In the genomic region with DNA sequence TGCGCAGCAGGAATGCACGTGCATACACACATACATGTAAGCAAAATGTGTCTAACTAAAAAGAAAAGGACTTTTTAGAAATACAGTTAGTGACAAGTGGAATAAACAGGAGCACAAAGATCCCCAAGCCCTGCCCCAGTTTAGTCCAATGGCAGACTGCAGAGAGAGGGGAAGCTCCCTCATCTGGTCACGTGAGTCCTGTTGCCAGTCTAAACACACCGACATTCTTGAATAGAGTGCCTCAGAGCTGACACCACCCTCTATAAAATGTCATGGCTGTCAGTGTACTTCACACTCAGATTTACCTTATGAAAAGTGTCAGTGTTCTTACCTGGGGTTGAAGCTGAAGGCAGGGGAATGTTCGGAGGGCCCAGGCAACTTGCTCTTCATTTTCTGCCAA, we compare ENCODE assay signal across 25 mouse cellular contexts. TPM values are rescaled to one million over a fixed set of nuclear protein-coding genes. Genes with fewer than 3 reads are reported as not detected.
DNase-seq lines count a peak whose midpoint lies in the region; ATAC-seq and TF ChIP-seq lines count a peak whose summit lies in the region.
"Had no signal": no experiment of that assay in that cellular context is flagged by ENCODE, and none has a peak within 500 bp of the region (broad histone marks: within the 10 kb centered on the region; RNA-seq: fewer than 3 reads in every experiment).

No protein-coding gene starts in this region.

- no peak for TF ChIP-seq CTCF in lung, postnatal 0 days (IDR thresholded peaks at IDR 0.05)
- no peak for TF ChIP-seq CTCF in lung, adult 2 months (IDR thresholded peaks at IDR 0.05; ENCODE audit: insufficient read depth, low read length)
- no peak for TF ChIP-seq CTCF in thymus, adult 2 months (IDR thresholded peaks at IDR 0.05; ENCODE audit: borderline replicate concordance, control insufficient read depth, extremely low read depth, insufficient read depth, low read length, poor library complexity)

- no peak overlapping the region for H3K27ac ChIP-seq in lung, postnatal 0 days (ENCODE audit: low read length)
- H3K27ac ChIP-seq in thymus, adult 2 months (ENCODE audit: control insufficient read depth, insufficient read depth, low read length), result peak overlapping the region; percentile 38; the same call in 1 of the 2 replicates
- H3K27ac ChIP-seq: embryonic facial prominence, embryonic 10.5 days; embryonic facial prominence, embryonic 12.5 days; forebrain, embryonic 13.5 days; forebrain, embryonic 15.5 days had no signal

- no peak for TF ChIP-seq EP300 in lung, postnatal 0 days (IDR thresholded peaks at IDR 0.05)

- DNase-seq in CD4-positive, CD25-positive, alpha-beta regulatory T cell, adult 2 months (ENCODE audit: low read depth, low spot score), result peak; percentile 10
- peak; percentile 11 for DNase-seq in lung, postnatal 0 days (ENCODE audit: low spot score)
- no peak for DNase-seq in lung, postnatal 14 days
- DNase-seq in lung, postnatal 36 days, result peak; percentile 18
- DNase-seq in lung, adult 2 months, result no peak
- DNase-seq in thymus, adult 2 months, result no peak
- DNase-seq in thymus, postnatal 14 days, result no peak
- DNase-seq: adrenal gland, adult 8-10 months; adrenal gland, postnatal 14 days; adrenal gland, postnatal 36 days; B cell, adult 2 months; cerebellum, adult 11-12 months; cerebellum, adult 2 months; cerebellum, adult 9-10 months; cerebellum, postnatal 10 days; cerebellum, postnatal 25 days had no signal

- H3K9me3 ChIP-seq in lung, postnatal 0 days (ENCODE audit: low read length), result no peaks in the 10 kb centered on the region
- H3K9me3 ChIP-seq: embryonic facial prominence, embryonic 10.5 days; embryonic facial prominence, embryonic 12.5 days; forebrain, embryonic 13.5 days; forebrain, embryonic 15.5 days; G1E had no signal

- H3K36me3 ChIP-seq in lung, postnatal 0 days (ENCODE audit: insufficient read depth, low read length), result 0 out of 2 replicates have a peak, but pooled peaks cover 6% of the 10 kb centered on the region
- H3K36me3 ChIP-seq in thymus, adult 2 months (ENCODE audit: control insufficient read depth, insufficient read depth, low read length), result 0 out of 2 replicates have a peak, but pooled peaks cover 4% of the 10 kb centered on the region

- H3K27me3 ChIP-seq in lung, postnatal 0 days (replicated peaks; ENCODE audit: insufficient read depth, low read length), result no peaks in the 10 kb centered on the region
- no peaks in the 10 kb centered on the region for H3K27me3 ChIP-seq in thymus, adult 2 months (ENCODE audit: control insufficient read depth, insufficient read depth, low read length)
- H3K27me3 ChIP-seq: CH12.LX; embryonic facial prominence, embryonic 12.5 days; forebrain, embryonic 13.5 days; forebrain, embryonic 15.5 days; Patski had no signal

- WGBS in lung, postnatal 0 days, result 62% methylated on average over 5 of the region's 5 CpGs
- WGBS in lung, adult 2 months, result 56% methylated on average over 5 of the region's 5 CpGs
- 90% methylated on average over 5 of the region's 5 CpGs for WGBS in thymus, adult 2 months

- ATAC-seq in CD4-positive, CD25-positive, alpha-beta regulatory T cell, adult 4 months, result no peak
- ATAC-seq in lung, postnatal 0 days, result peak; percentile 62
- ATAC-seq: activated CD4-positive, CD25-positive, alpha-beta regulatory T cell, adult 4 months; forebrain, embryonic 13.5 days; forebrain, embryonic 15.5 days; Patski had no signal

- TF ChIP-seq POLR2A in lung, adult 2 months (IDR thresholded peaks at IDR 0.05; ENCODE audit: borderline replicate concordance, extremely low read depth, low read depth, low read length), result no peak
- TF ChIP-seq POLR2A in thymus, adult 2 months (IDR thresholded peaks at IDR 0.05; ENCODE audit: control insufficient read depth, extremely low read depth, insufficient read depth, low read length, poor library complexity), result no peak

- no peaks in the 10 kb centered on the region for H3K4me1 ChIP-seq in lung, postnatal 0 days (ENCODE audit: insufficient read depth, low read depth, low read length)
- H3K4me1 ChIP-seq in lung, adult 2 months (ENCODE audit: control insufficient read depth, insufficient read depth, low read length), result no peaks in the 10 kb centered on the region
- H3K4me1 ChIP-seq in thymus, adult 2 months (replicated peaks; ENCODE audit: control insufficient read depth, insufficient read depth, low read length), result peaks cover 4% of the 10 kb centered on the region; the same call in 1 of the 2 replicates
- H3K4me1 ChIP-seq: embryonic facial prominence, embryonic 10.5 days; embryonic facial prominence, embryonic 12.5 days; forebrain, embryonic 13.5 days; forebrain, embryonic 15.5 days had no signal

- no peak overlapping the region for H3K4me2 ChIP-seq in lung, postnatal 0 days (replicated peaks; ENCODE audit: low read depth, low read length)
- H3K4me2 ChIP-seq: embryonic facial prominence, embryonic 12.5 days; forebrain, embryonic 13.5 days; forebrain, embryonic 15.5 days had no signal

- no peak overlapping the region for H3K9ac ChIP-seq in lung, postnatal 0 days (replicated peaks; ENCODE audit: low read depth)
- H3K9ac ChIP-seq: embryonic facial prominence, embryonic 12.5 days; forebrain, embryonic 13.5 days; forebrain, embryonic 15.5 days had no signal

- no peak overlapping the region for H3K4me3 ChIP-seq in lung, postnatal 0 days (ENCODE audit: low read depth, low read length)
- H3K4me3 ChIP-seq in lung, adult 2 months (replicated peaks; ENCODE audit: extremely low read depth, low read depth, low read length), result no peak overlapping the region
- no peak overlapping the region for H3K4me3 ChIP-seq in thymus, adult 2 months (ENCODE audit: control insufficient read depth, insufficient read depth, low read length)
- H3K4me3 ChIP-seq: embryonic facial prominence, embryonic 10.5 days; embryonic facial prominence, embryonic 12.5 days; forebrain, embryonic 13.5 days; forebrain, embryonic 15.5 days had no signal

RNA-seq across cellular contexts. Expression of a gene that starts 51.4 kb away (rescaled TPM):
- 1 to 10 TPM; 6.7 to 9.5 TPM for polyA plus RNA-seq in CD4-positive, CD25-positive, alpha-beta regulatory T cell, adult 4 months (2017; shearing (Covaris generic))
- 24.0 and 26.6 TPM in 2 replicates for polyA plus RNA-seq in lung, postnatal 0 days (2015; fragmentation: Nextera tagmentation; extraction: Ambion mirVana)
- 6.1 and 10.0 TPM in 2 replicates for polyA plus RNA-seq in lung, adult 2 months (2012; rRNA removed)
- polyA plus RNA-seq in thymus, adult 2 months (2012; rRNA removed), result 9.0 and 10.9 TPM in 2 replicates

RNA-seq across cellular contexts. Expression of a gene that starts 57.0 kb away (rescaled TPM):
- polyA plus RNA-seq in CD4-positive, CD25-positive, alpha-beta regulatory T cell, adult 4 months (2017; shearing (Covaris generic)), result 10 to 100 TPM; 32.5 to 35.5 TPM
- 9.8 and 11.5 TPM in 2 replicates for polyA plus RNA-seq in lung, postnatal 0 days (2015; fragmentation: Nextera tagmentation; extraction: Ambion mirVana)
- 1.3 and 5.2 TPM in 2 replicates for polyA plus RNA-seq in lung, adult 2 months (2012; rRNA removed)
- 2.4 and 2.8 TPM in 2 replicates for polyA plus RNA-seq in thymus, adult 2 months (2012; rRNA removed)

Comparison
In these comparisons a context has a peak if more than half of its experiments do, and no peak if none do; other contexts are left out.
1. DNase-seq: peak in CD4-positive, CD25-positive, alpha-beta regulatory T cell, adult 2 months (single experiment), lung, postnatal 0 days (single experiment) and lung, postnatal 36 days (single experiment); none in lung, postnatal 14 days (single experiment), lung, adult 2 months (single experiment), thymus, adult 2 months (single experiment) and thymus, postnatal 14 days (single experiment).